Mouse (Mus musculus) midbrain, embryonic 16.5 days (tissue): ENCODE data around the gene Hist2h2aa2. TPM values are rescaled to one million over a fixed set of nuclear protein-coding genes. Genes with fewer than 3 reads are reported as not detected.
"Not testable (repeated sequence)": the region's sequence is repeated elsewhere in the genome, so short reads cannot be mapped to it uniquely, and the experiment has no call there.

Experiments
- ATAC-seq: fragments of 200-750 bp; cut with Nextera tagmentation; 2 replicates; pipeline ENCODE4 v1.8.0; 2017; ENCODE audit warnings: moderate TSS enrichment
- H3K27ac ChIP-seq: fragments of 300-500 bp; sonication (generic); 2 replicates; pipeline ENCODE4 v1.5.1; 2014; ENCODE audit warnings: mild to moderate bottlenecking, low read length, mixed read lengths
- H3K27me3 ChIP-seq: fragments of 300-500 bp; sonication (generic); 2 replicates; pipeline ENCODE4 v1.6.1; 2014; ENCODE audit warnings: low read depth, low read length, mixed read lengths; ENCODE audit not compliant: control insufficient read depth, insufficient read depth
- H3K36me3 ChIP-seq: fragments of 300-500 bp; sonication (generic); 2 replicates; pipeline ENCODE4 v1.6.1; 2014; ENCODE audit warnings: mild to moderate bottlenecking, low read length, moderate library complexity, mixed read lengths; ENCODE audit not compliant: control insufficient read depth, insufficient read depth
- H3K4me1 ChIP-seq: fragments of 300-500 bp; sonication (generic); 2 replicates; pipeline ENCODE4 v1.6.1; 2014; ENCODE audit warnings: mild to moderate bottlenecking, low read length, mixed read lengths; ENCODE audit not compliant: control insufficient read depth, insufficient read depth
- H3K4me2 ChIP-seq: fragments of 300-500 bp; sonication (generic); 2 replicates; pipeline ENCODE4 v1.6.1; 2014; ENCODE audit warnings: mild to moderate bottlenecking, low read length, mixed read lengths
- H3K4me3 ChIP-seq: fragments of 300-500 bp; sonication (generic); 2 replicates; pipeline ENCODE4 v1.5.1; 2014; ENCODE audit warnings: low read depth, mild to moderate bottlenecking, low read length, moderate library complexity, mixed read lengths
- H3K9ac ChIP-seq: fragments of 300-500 bp; sonication (generic); 2 replicates; pipeline ENCODE4 v1.6.1; 2014; ENCODE audit warnings: low read depth, low read length, mixed read lengths
- H3K9me3 ChIP-seq: fragments of 300-500 bp; sonication (generic); replicated peaks from 2 replicates; pipeline ENCODE4 v1.6.1; 2014; ENCODE audit warnings: mild to moderate bottlenecking, low read length, mixed read lengths; ENCODE audit not compliant: control insufficient read depth, poor library complexity, severe bottlenecking
- WGBS: fragments of 180-500 bp; shearing (Covaris S2); extraction: QIAGEN DNeasy Blood & Tissue Kit; methylation state at CpG from one replicate; pipeline ENCODE4 v1.1.7; 2014; 5-methylcytosine and 5-hydroxymethylcytosine counted together
- polyA plus RNA-seq: library from polyadenylated mRNA; unstranded; fragments of >200 nt; fragmentation: Nextera tagmentation; extraction: Ambion mirVana; gene quantifications from 2 replicates; pipeline ENCODE4 v1.2.1, GENCODE M21; 2015

The Hist2h2aa2 gene
- polyA plus RNA-seq, 1 experiment from 2014 or later: 38.1 TPM

GRCm38 (mm10) chr3:96220131-96220764, 19.8 kb downstream of the Hist2h2aa2 start:
- WGBS: under 1% methylated on average over 31 of the region's 47 CpGs
- ATAC-seq: peak; percentile 9
- Histone ChIP-seq H3K27ac (peak overlapping the region; percentile 98), H3K4me1 (peaks cover 25% of the 10 kb centered on the region), H3K4me3 (peak overlapping the region; percentile 67), H3K4me2 (peak overlapping the region; percentile 65), H3K9ac (peak overlapping the region; percentile 78)
- H3K9me3 ChIP-seq, H3K27me3 ChIP-seq, H3K36me3 ChIP-seq: not testable (repeated sequence)

GRCm38 (mm10) chr3:96219661-96220130, 20.4 kb downstream of the Hist2h2aa2 start, which contains the start of the genes Bola1 and Hist2h2ab:
TSS of gene Bola1 (minus strand) at chr3:96219709.
TSS of gene Hist2h2ab (plus strand) at chr3:96219865.
- Histone ChIP-seq H3K36me3 (no peaks in the 10 kb centered on the region), H3K27ac (peak within 1 kb of the TSS; percentile 98), H3K9me3 (no peaks in the 10 kb centered on the region), H3K9ac (peak within 1 kb of the TSS; percentile 78), H3K4me1 (peaks cover 25% of the 10 kb centered on the region), H3K4me3 (peak within 1 kb of the TSS; percentile 67), H3K27me3 (no peaks in the 10 kb centered on the region; the same call in 1 of the 2 replicates), H3K4me2 (peak within 1 kb of the TSS; percentile 65)
- under 1% methylated on average over 37 of the region's 37 CpGs for WGBS
- peak; percentile 94 for ATAC-seq

GRCm38 (mm10) chr3:96219191-96219641, 20.9 kb downstream of the Hist2h2aa2 start:
- 0% methylated on average over 12 of the region's 12 CpGs for WGBS
- H3K9me3 ChIP-seq: no peaks in the 10 kb centered on the region
- H3K4me2 ChIP-seq: peak overlapping the region; percentile 65
- H3K27me3 ChIP-seq: no peaks in the 10 kb centered on the region; the same call in 1 of the 2 replicates
- no peaks in the 10 kb centered on the region for H3K36me3 ChIP-seq
- peak; percentile 52 for ATAC-seq
- H3K9ac ChIP-seq: peak overlapping the region; percentile 61
- peak overlapping the region; percentile 98 for H3K27ac ChIP-seq
- H3K4me1 ChIP-seq: peaks cover 24% of the 10 kb centered on the region
- H3K4me3 ChIP-seq: peak overlapping the region; percentile 67

- Histone ChIP-seq H3K9me3 (no peaks in the 10 kb centered on the region), H3K27me3 (no peaks in the 10 kb centered on the region), H3K9ac (no peak overlapping the region; the same call in 1 of the 2 replicates), H3K4me1 (no peaks in the 10 kb centered on the region), H3K27ac (no peak overlapping the region), H3K4me2 (no peak overlapping the region), H3K4me3 (no peak overlapping the region), H3K36me3 (no peaks in the 10 kb centered on the region)
- ATAC-seq: no peak
- WGBS: 21% methylated on average over 15 of the region's 15 CpGs
These were observed 30.8 kb downstream of the Hist2h2aa2 start for GRCm38 (mm10) chr3:96209242-96209641.

GRCm38 (mm10) chr3:96207819-96208218, 32.3 kb downstream of the Hist2h2aa2 start:
- ATAC-seq: no peak
- Histone ChIP-seq H3K4me2 (no peak overlapping the region), H3K4me1 (no peaks in the 10 kb centered on the region), H3K36me3 (no peaks in the 10 kb centered on the region), H3K9ac (no peak overlapping the region), H3K4me3 (no peak overlapping the region), H3K27me3 (no peaks in the 10 kb centered on the region), H3K27ac (no peak overlapping the region), H3K9me3 (no peaks in the 10 kb centered on the region)
- WGBS: 89% methylated on average over 3 of the region's 3 CpGs

GRCm38 (mm10) chr3:96199731-96200130, 40.3 kb downstream of the Hist2h2aa2 start:
- H3K27ac ChIP-seq: no peak overlapping the region
- H3K9me3 ChIP-seq: no peaks in the 10 kb centered on the region
- H3K36me3 ChIP-seq: no peaks in the 10 kb centered on the region
- H3K4me3 ChIP-seq: no peak overlapping the region
- 70% methylated on average over 2 of the region's 2 CpGs for WGBS
- no peak overlapping the region for H3K9ac ChIP-seq
- peaks cover 12% of the 10 kb centered on the region for H3K4me1 ChIP-seq
- no peak for ATAC-seq
- no peak overlapping the region for H3K4me2 ChIP-seq
- H3K27me3 ChIP-seq: no peaks in the 10 kb centered on the region

GRCm38 (mm10) chr3:96198601-96199251, 41.4 kb downstream of the Hist2h2aa2 start:
- H3K36me3 ChIP-seq, ATAC-seq, H3K9me3 ChIP-seq, H3K4me3 ChIP-seq, H3K9ac ChIP-seq, H3K27me3 ChIP-seq, H3K27ac ChIP-seq: not testable (repeated sequence)
- peaks cover 12% of the 10 kb centered on the region for H3K4me1 ChIP-seq
- 32% methylated on average over 6 of the region's 8 CpGs for WGBS
- peak overlapping the region; percentile 96 for H3K4me2 ChIP-seq

- H3K36me3 ChIP-seq: peaks cover 11% of the 10 kb centered on the region; the same call in 1 of the 2 replicates
- peak overlapping the region; percentile 79 for H3K4me3 ChIP-seq
- H3K4me1 ChIP-seq: peaks cover 12% of the 10 kb centered on the region
- H3K27me3 ChIP-seq: no peaks in the 10 kb centered on the region
- H3K9me3 ChIP-seq: no peaks in the 10 kb centered on the region
- ATAC-seq: peak; percentile 29; the same call in 1 of the 2 replicates
- H3K9ac ChIP-seq: peak overlapping the region; percentile 92
- WGBS: 7% methylated on average over 6 of the region's 6 CpGs
- peak overlapping the region; percentile 59 for H3K27ac ChIP-seq
- peak overlapping the region; percentile 96 for H3K4me2 ChIP-seq
These were observed 41.9 kb downstream of the Hist2h2aa2 start for GRCm38 (mm10) chr3:96198181-96198580.
